Mouse (Mus musculus) left cerebral cortex, adult 11 months (tissue): ENCODE data around the gene Cacng4.

Source experiments
- DNase-seq: peaks from one replicate; pipeline ENCODE4 v3.0.0; 2022; ENCODE audit warnings: low spot score

Cacng4 gene

DNA sequence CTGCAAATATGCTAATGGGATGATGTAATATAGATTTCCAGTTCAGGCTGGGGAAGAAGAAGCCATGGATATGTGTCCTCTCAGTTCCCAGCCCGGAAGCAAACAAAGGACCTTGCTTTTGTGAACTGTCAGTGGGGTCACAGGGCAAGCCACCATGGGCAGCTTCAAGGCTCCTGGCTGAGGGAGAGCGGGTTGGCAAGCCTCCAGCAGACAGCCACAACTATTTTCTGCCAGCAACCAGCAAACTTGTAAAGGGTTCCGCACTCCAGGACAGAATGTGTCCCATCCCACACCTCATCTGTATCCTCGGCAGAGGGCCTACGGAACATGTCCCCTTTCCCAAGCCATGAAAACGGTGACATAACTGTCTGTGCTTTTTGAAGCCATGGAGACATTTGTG lies 22.4 kb downstream of the Cacng4 start:
- no peak for DNase-seq

DNA sequence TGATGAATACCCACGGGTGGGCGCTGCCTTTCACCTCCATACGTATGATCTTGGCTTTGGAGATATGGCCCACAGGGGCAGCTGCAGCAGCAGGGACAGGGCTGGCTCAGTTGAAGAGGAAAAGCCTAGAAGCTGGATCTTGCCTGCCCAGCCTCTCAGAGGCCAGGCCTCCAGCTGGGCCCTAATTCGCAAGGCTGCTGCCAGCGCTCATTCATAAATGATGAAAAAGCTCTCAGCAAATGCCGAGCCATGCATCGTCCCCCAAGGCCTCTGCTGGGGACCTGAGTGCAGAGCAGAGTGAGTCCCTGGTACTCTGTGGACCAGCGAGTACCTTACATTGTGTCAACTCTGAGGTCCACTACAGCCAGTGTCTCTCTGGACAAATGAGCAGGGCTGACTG lies 26.0 kb downstream of the Cacng4 start:
- DNase-seq, result no peak

DNA sequence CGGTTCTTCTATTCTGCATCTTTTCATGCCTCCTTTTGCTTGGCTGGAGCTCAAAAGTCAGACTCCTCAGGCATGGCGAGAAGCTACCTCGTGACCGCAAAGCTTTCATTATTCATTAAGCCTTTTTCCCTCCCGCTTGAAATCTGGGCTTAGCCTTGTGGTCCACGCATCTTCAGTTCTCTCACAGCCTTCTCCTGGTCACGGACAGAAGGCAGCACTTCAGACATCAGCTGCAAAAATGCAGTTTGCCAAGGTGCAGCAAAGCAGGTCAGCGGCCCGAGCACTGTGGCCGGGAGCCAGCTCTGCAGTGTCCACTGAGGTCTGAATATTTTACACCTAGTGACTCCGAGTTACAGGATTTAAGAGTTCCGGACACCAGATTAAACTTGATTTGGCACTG lies 27.4 kb downstream of the Cacng4 start:
- no peak for DNase-seq

DNA sequence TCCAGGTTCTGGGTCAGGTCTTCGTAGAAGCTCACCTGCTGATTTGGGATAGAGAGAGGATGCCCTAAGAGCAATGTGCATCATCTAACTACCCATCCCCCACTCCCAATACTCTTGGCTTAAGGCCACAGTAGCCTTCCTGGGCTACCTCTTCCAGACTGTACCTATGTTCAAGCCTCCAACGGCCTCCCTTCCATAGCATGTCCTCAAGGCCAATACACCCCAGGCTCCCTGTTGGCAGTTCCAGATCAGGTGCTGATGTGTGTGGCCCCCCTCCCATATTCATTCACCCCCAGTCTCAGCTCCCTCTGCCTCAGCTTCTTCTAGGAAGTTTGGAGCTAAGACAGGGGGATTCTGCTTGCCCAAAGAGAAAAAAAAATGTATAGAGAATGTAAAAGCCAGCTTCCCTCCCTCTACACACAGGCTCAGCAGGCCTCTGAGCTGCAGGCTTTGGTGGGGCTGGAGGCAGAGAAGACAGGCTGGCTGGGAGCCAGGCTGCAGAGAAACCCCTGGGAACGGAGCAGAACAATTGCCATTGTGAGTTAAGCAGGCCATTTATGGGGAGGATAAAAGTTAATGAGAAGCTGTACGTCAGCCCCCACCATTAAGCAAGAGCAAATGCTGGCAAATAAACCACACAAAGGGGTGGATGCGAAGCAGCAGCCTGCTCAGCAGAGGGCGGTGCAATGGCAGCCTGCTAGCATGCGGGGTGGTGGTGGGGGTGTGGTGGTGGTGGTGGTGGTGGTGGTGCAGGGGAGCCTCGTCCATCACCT lies 31.5 kb downstream of the Cacng4 start:
- no peak for DNase-seq

DNA sequence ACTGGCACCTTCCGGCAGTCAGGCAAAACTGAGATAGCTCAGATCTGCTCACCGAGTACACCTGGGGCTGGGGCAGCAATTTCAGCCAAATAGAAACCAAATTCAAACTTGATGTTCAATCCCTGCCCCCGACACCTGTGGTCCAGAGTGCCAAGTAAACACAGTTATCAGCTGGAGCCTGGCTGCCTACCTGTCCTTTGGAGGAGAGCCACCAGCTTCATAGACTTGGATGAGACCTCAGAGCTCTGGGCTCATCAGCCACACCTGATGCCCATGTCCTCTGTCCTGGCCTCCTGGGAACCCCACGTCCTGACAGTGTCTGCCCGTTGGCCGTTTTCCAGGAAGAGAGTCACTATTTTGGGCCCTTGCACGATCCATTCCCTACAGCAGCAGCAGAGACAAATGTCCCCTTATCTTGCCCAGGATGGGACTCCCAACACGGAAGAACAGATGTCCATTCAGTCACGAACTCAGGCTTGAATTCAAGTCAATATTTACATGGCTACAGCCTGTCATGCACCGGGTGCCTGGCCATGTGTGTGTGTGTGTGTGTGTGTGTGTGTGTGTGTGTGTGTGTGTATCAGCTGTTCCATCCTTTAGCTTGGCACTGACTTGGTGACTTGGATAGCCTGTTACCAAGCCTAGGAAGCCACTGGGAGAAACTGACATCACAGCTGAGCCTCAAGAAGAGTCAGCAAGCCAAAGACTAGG lies 32.4 kb downstream of the Cacng4 start:
- no peak for DNase-seq

DNA sequence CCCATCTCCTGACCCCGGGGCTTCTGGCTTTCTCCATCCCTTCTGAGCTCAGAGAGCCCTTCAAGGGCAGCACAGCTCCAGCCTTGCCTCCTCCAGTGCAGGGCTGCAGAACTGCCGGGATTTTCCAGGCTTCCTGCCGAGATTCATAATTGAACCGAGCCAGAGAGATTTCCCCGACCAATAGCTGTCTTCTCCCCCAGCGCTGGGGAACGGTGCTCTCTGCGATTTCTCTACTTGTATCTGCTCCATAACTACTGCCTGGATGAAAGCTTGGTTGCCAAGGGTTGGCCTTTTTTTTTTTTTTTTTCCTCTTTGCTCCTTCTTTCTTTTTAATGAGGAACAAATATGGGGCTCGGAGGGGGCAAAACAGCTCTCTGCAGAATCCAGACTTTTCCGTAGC lies 34.4 kb downstream of the Cacng4 start:
- DNase-seq, result no peak

DNA sequence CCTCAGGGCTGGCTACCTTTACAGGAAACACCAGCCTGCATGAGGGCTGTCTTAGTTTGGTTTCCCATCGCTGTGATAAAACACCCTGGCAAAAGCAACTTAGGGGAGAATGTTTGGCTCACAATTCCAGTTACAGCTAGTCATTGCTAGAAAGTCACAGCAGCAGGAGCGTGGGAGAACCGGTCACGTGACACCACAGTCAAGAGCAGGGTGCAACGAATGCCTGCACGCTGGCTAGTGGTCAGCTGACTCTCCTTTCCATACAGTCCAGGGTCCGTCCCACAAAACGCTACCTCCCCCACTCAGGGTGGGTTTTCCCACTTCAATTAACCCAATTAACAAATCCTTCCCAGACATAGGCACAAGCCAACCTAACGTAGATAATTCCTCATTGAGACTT lies 34.8 kb downstream of the Cacng4 start:
- DNase-seq, result no peak

DNA sequence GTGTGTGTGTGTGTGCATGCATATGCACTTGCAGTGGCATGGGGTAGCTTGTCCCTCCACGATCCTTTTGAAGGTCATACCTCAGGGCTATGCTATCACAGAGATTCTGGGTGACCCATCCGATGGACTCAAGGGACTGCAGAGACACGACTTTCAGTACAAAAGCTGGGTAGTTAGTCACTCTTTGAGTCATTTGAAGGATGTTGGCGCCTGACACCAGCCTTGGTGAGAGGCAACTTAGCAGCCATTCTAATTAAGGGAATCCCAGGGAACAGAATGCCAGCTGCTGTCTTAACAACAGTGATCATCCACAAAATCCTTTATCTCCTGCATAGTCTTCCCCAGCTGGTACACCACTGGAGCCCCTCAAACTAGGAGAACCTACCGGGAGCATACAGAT lies 45.2 kb downstream of the Cacng4 start:
- no peak for DNase-seq

DNA sequence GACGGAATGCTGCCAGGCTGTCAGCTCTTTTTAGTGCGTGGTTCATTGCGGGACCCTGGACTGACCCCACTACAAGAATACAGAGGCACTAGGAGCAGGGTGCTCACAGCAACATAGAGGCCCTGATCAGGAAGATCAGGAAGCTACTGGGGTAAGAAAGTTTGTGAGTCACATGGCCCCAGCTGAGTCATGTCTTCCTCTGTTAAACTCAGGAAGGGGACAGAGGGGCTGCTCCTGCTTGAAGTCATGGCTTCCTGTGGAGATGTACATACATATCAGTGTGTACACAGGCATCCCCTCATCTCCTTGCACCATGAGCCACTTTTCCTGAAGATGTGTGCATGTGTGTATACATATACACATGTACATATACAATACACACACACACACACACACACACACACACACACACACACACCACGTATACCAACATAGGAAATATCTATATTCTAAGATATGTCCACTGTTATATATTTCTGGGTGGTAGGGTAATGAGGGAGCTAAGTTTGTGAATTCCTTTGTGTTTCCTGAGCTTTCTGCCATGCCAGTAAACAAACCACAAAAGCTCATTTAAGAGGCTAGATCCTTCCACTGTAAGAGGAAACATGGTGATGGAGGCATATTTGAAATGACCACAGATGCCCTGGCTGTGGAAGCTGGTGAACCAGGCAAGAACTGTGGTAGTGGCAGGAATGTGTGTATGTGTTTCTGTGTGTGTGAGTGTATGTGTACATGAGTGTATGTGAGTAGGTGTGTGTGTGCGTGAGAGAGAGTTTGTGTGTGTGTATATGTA lies 45.9 kb downstream of the Cacng4 start:
- no peak for DNase-seq

DNA sequence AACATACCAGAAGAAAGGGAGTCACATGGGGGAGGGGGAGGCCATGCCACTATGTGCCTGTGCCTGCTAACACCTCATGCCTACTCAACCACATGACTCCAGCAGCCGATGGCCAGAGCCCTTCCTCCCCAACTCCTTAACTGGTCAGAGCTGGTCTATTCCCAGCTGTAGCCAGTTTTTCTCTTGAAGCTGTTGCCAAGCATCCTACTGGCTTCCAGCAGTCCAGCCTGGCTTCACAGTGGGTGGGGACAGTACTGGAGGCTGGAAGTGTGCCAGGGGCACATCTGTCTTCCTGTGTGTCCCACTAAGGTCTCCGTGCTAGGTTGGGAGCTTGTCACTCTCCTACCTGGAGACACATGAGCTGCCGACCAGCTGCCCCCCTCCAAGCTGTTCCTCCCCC lies 51.3 kb downstream of the Cacng4 start:
- no peak for DNase-seq

DNA sequence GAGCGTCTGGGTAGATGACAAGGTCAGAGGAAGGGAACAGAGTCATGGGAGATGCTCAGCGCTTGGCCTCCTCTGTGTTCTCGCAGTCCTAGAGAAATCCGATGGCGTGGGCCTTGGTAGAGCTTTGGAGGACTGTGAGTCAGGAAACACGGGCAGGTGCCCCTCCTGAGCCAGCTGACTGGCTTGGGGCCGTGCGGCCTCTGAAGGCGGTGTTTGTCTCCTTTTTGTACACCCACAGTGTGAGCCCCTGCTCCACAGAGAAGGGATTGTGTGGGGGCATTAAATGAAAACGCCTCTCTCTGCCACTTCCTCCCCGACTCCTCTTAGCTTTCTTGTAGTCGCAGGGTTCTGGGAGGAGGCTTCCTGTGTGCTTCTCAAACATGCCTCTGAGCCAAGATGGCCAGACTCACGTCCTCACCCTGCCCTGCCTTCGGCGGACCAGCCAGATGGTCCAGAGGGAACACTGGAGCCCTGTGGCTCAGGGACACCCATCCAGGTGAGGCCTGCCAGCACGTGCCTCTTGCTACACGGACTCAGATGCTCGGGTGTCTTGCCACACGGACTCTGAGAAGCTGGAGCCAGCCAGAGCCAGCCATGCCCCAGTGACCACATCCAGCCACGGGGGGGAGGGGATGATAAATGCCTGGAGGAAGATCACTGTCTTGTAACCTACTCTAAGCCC lies 55.8 kb downstream of the Cacng4 start:
- no peak for DNase-seq

DNA sequence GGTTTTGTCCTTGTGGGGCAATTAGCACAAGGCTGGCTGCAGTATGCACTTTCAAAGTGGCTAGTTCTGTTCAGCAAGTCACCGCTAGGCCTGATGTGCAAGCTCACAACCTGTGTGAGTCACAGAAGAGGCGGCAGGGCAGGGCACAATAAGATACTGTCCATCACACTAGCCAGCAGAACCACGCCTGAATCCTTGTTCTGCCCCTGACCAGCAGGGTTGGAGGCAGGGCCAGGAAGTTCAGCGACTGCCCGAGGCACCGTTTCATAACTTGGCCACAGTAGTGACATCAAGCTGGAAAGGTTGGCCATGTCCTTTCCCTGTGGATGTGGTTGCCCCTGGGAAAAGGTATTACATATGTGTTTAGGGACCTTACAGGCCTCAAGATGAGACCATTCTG lies 56.5 kb downstream of the Cacng4 start:
- no peak for DNase-seq

DNA sequence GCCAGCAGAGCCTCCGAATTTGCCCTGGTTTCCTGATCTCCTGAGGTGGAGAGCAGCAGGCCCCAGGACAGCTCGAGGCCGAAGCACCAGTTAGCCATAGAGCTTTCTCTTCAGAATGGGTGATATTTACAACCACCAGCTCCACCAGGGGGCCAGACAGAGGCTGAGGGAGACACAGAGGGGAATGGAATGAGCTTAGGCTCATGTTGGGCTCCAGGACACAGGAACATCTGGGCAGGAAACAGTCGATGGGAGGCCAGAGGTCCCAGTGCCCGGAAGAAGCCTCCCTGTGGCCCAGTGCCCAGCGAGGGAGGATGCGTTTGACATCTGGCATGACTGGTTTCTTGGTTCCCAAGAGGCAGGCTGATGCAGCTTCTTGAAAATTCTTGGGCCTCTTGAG lies 60.2 kb downstream of the Cacng4 start:
- no peak for DNase-seq

DNA sequence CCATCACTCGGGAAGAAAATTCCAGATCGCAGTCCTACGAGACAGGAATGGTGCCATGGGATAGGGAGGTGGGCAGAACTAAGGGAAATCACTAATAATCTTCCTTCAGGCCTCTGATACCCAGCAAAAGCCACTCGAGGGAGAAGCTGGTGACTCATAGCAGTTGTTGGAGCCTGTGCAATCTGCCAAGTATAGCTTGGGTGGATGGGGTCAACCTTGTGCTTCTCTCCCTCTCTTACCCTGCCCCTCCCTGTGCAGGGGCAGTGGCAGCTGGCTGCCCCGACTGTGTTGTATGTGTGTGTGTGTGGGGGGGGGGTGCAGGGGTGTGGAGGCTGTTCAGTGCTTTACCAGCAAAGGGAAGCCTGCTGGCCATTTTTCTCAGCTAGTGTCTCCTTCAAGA lies 62.9 kb downstream of the Cacng4 start:
- DNase-seq, result no peak

DNA sequence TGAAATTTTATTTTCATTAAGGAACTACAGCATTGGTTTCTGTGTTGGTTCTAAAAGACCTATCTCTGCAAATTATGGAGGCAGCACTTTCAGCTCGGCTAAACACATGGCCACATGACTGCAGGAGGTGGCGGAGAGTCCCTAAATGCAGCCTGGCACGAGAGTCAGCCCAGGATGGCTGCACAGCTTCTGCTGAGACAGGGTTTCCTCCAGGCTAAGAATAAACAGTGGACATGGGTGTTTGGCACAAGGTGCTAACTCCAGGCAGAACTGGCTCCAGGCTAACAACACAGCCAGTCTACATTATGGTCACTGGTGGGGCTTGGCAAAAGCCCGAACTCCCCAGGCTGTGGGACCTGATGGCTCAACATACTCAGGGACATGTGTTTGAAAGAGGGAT lies 63.4 kb downstream of the Cacng4 start:
- peak; percentile 26 for DNase-seq

DNA sequence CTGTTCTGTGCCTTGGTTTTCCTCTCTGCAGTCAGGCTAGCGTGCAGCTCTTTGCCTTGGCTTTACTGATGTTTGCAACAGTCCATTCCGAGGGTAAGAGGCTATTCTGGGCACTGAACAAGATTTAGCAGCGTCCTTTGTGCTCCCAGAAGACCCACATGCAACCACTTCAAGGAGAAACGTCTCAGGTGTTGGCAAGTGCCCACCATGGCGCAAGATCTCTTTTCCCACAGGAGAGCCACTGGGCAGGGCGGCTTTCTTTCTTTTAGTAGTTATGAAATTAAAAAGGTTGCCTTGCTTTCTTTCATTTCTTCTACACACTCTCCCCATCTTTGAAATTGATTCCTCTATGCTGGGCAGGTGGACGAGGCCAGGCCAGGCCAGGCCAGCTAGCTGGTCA lies 65.2 kb downstream of the Cacng4 start:
- no peak for DNase-seq

DNA sequence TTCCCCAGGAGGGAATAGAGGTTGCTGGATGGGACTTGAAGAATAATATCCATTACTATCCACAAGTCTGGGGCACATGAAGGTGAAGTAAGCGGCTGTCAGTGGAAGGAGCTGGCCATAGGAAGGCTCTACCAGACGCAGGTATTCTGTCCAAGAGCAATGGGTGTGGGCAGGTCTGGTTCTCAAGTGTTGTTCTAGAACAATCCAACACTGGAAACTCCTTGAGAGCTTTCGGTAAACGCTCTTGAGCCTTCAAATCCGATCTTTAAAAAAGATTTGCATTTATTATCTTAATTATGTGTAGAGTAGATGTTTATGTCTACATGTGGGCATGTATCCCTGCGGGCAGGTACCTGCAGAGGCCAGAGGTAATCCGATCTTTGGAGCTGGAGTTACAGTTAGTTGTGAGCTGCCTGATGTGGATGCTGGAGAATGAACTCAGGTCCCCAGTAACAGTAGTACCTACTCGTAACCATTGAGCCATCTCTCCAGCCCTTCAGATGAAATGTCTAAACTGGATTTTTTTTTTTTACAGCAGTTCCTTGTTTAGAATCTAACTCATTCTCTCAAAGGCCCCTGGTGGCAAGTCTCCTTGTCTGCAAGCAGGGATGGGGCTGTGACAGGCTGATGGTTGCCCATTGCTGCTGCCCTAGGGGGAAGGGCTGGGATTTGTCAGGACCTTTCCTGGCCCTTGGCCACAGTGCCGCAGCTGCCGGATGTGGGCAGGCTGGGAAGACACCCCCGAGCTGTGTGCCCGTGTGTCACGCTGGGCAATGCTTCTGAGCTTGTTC lies 66.1 kb downstream of the Cacng4 start:
- DNase-seq, result no peak

DNA sequence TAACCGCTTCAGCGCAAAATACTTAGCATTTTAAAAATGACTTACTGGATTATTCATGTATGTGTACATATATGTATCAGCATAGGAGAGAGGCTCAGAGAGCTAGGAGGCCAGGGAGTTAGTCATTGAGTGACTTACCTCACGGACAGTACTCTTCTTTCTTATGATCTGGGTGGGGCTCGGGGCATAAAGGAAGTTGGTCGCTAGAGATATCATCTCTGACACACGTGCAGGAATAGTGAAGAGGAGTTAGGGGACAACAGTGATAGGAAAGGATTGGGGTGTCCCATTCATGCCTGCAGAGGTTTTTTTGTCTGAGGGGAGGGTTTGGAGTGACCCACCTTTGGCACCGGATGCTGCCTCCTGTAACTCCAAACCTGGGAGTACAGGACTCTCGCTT lies 69.8 kb downstream of the Cacng4 start:
- DNase-seq, result no peak

DNA sequence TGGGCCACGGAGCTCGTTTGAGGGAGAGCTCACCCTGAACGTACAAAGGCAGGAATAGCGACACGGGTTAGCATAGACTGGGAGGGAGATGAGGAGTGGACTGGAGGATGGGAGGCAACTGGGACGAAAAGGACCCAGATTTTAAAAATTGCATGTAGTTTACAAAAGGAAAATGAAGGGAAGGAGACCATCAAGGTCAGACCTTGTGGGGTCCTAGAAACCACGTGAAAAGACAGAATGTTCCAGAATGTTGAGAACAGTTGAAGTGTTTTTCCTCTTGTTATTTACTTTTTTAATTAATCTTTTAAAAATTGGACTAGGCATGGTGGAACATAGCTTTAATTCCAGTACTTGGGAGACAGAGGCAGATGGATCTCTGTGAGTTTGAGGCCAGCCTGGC lies 73.3 kb downstream of the Cacng4 start:
- no peak for DNase-seq

DNA sequence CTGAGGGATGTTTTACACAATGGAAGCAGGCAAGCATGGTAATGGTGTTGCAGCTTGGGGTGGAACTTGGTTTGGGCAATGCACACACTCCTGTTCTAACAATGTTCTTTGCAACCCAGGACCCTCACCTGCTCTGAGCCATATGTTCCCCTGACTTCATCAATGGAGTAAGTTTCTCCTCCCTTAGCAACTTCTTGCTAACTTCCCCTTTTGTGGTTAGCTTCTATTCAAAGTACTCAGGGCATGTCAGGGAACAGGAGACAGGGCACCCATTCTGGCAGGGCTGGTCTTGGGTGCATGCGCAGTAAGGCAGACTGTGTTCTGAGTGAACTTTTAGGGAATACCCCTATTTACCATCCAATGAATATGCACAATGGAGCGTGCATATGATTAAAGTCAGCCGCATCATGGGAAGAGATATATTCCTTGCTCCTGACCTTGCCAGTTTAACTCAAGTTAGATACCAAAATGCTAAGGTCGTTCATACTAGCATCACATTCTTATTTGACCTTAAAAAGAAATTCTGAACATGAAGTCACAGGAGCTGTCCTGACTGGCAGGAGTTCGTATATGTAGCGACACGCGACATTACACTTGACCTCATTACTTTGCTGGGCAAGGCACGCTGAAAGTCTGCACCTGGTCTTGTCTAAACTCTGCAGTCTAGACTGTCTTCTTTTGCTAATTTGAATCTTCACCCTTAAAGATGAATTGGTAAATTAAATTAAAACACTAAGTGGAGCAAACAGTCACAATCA lies 73.9 kb downstream of the Cacng4 start:
- no peak for DNase-seq
